Mouse (Mus musculus) G1E (cell line): ENCODE results near the gene Rps24.

Experiments
- CTCF ChIP-seq: IDR thresholded peaks from 2 replicates; pipeline ENCODE4 v1.5.1; 2012; ENCODE audit warnings: low read depth, low read length, inconsistent platforms, mixed read lengths
- GATA1 ChIP-seq: IDR thresholded peaks from 2 replicates; pipeline ENCODE4 v1.6.1; 2012; ENCODE audit warnings: borderline replicate concordance, low read length, inconsistent platforms, mixed read lengths
- GATA2 ChIP-seq: IDR thresholded peaks from 2 replicates; pipeline ENCODE4 v1.6.1; 2012; ENCODE audit warnings: low read depth, low read length, inconsistent platforms, borderline replicate concordance
- POLR2AphosphoS5 ChIP-seq: IDR thresholded peaks from 2 replicates; pipeline ENCODE4 v1.6.1; 2012; ENCODE audit warnings: low read depth, low read length, inconsistent platforms; ENCODE audit not compliant: insufficient replicate concordance

DNA sequence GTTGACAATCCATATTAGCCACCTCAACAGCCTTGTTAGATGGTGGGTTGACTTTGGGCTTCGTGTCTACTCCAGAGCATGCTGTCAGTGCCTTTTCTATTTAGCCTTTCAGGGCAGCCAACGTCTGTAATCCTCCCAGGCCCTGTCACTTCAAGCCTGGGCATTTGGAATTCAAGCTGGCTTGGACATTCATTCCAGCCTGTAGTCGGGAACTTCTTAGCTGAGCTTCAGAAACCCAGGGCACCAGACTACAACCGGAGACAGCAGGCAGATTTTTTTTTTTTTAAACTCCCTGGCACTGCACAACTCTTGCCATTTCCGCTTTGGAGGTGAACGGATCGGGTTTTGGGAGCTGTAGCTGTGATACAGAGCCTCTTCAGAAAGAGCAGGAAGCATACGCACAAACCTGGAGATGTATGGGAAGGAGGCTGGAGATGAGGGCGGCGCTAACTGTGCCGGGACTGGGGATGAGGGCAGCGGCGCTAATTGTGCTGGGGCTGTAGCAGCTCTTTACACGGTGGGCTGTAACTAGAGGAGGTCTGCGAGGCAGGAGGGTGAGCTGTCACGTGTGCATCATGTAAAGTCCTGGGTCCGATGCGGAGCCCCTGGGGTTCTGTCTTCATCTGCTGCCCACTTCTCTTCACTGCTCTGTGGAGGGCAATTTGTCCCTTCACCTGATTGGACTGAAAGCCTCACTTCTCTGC lies 21.3 kb downstream of the Rps24 start:
- TF ChIP-seq CTCF (no peak), POLR2AphosphoS5 (no peak), GATA1 (no peak), GATA2 (no peak)
